Mouse (Mus musculus): ENCODE measurements at regions not wholly inside any gene's neighbourhood (a gene's known extent, or its start where the extent isn't known, plus 50 kb on each side); places are given as distances from the start of the nearest gene placed in this dataset.

DNA sequence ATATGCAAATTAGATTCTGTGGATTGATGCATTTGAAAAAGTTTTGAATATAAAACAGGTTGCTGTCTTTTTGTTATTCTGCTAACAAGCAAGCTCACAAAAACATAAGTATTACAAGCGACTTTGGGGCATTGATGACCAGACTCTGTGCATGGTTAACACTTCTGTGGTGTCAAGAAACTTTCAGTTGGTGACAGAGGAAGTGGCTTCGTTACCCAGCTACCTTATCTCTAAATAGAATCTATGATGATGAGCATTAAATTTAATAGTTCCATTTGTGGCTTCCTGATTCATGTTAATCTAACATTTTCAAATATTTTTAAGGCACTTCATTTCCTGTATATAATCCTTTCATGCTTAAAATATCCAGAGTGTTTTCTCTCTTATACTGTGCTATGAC lies 100.8 kb downstream of the Tm2d1 start:
- Histone ChIP-seq H3K4me1 (ENCODE audit: control insufficient read depth, insufficient read depth, low read length) (no peaks in the 10 kb centered on the region), H3K9ac (ENCODE audit: low read depth, low read length) (no peak overlapping the region), H3K27ac (no peak overlapping the region), H3K27me3 (ENCODE audit: control insufficient read depth, insufficient read depth, low read length) (no peaks in the 10 kb centered on the region), H3K4me3 (no peak overlapping the region), H3K79me2 (replicated peaks; ENCODE audit: control insufficient read depth, insufficient read depth, low read length) (no peaks in the 10 kb centered on the region), H3K36me3 (ENCODE audit: control insufficient read depth, insufficient read depth, low read length) (no peaks in the 10 kb centered on the region)
- DNase-seq: no peak
- intact Hi-C loops (cut with DNase I): no loop called here
- TF ChIP-seq EP300 (IDR thresholded peaks at IDR 0.05; ENCODE audit: insufficient read depth, low read depth, low read length) (no peak), CTCF (IDR thresholded peaks at IDR 0.05) (no peak), POLR2A (IDR thresholded peaks at IDR 0.05; ENCODE audit: insufficient read depth, low read depth, low read length) (no peak)
- 57% methylated on average over 2 of the region's 2 CpGs for WGBS

DNA sequence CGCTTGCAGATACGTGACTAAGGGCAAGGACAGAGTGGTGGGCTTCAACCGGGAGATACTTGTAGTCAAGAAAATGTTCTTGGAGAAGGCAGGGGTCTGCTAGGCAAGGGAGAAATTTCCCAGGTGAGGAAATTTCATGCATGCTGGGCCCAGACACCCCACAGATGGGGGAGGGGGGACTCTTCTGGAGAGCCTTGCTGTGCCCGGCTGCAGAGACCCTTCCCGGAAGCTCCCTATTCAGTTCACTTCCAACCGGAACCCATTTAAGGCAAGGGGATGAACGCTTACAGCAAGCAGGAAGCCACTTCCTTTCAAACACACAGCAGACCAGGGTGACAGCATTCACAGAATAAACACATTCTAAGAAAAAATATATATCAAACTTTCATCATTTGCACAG lies 124.8 kb downstream of the Tm2d1 start:
- peaks cover 4% of the 10 kb centered on the region for H3K36me3 ChIP-seq (ENCODE audit: control insufficient read depth, insufficient read depth, low read length)
- peaks cover 1% of the 10 kb centered on the region; the same call in 1 of the 2 replicates for H3K4me1 ChIP-seq (ENCODE audit: control insufficient read depth, insufficient read depth, low read length)
- 45% methylated on average over 7 of the region's 7 CpGs for WGBS
- intact Hi-C loops (cut with DNase I): loop anchor here (1.0 to 5.0 kb wide), 3 partner anchors 64 to 507 kb away; no protein-coding TSS in a partner anchor
- no peaks in the 10 kb centered on the region for H3K27me3 ChIP-seq (ENCODE audit: control insufficient read depth, insufficient read depth, low read length)
- TF ChIP-seq POLR2A (IDR thresholded peaks at IDR 0.05; ENCODE audit: insufficient read depth, low read depth, low read length) (no peak), EP300 (IDR thresholded peaks at IDR 0.05; ENCODE audit: insufficient read depth, low read depth, low read length) (no peak), CTCF (IDR thresholded peaks at IDR 0.05) (no peak)
- H3K79me2 ChIP-seq (replicated peaks; ENCODE audit: control insufficient read depth, insufficient read depth, low read length): no peaks in the 10 kb centered on the region
- no peak overlapping the region for H3K9ac ChIP-seq (ENCODE audit: low read depth, low read length)
- peak overlapping the region; percentile 55 for H3K27ac ChIP-seq
- no peak overlapping the region for H3K4me3 ChIP-seq
- DNase-seq: peak; percentile 7 to 32

DNA sequence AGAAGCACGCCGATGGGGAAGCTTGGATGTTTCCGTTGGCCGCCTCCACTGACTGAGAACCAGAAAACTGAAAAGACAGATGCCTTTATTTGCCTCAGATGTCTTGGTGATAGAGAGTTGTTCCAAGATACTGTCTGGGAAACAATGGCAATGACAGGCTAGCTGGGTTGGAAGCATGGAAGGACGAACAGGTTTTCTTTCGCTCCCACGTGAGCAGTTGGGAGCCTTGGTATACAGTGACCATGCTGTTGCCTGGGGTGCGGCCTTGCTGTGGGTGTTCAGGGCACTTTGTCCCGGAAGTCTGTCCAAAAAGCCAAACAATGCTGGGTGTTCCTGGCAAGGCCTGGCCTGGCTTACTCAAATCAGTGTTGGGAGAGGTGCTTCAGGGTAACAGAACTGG lies 125.4 kb downstream of the Tm2d1 start:
- WGBS: 61% methylated on average over 9 of the region's 9 CpGs
- Histone ChIP-seq H3K36me3 (ENCODE audit: control insufficient read depth, insufficient read depth, low read length) (peaks cover 4% of the 10 kb centered on the region), H3K9ac (ENCODE audit: low read depth, low read length) (no peak overlapping the region), H3K27me3 (ENCODE audit: control insufficient read depth, insufficient read depth, low read length) (no peaks in the 10 kb centered on the region), H3K27ac (peak overlapping the region; percentile 55), H3K79me2 (replicated peaks; ENCODE audit: control insufficient read depth, insufficient read depth, low read length) (no peaks in the 10 kb centered on the region), H3K4me3 (no peak overlapping the region), H3K4me1 (ENCODE audit: control insufficient read depth, insufficient read depth, low read length) (peaks cover 1% of the 10 kb centered on the region; the same call in 1 of the 2 replicates)
- TF ChIP-seq EP300 (IDR thresholded peaks at IDR 0.05; ENCODE audit: insufficient read depth, low read depth, low read length) (peak; percentile 93), CTCF (IDR thresholded peaks at IDR 0.05) (no peak)
- intact Hi-C loops (cut with DNase I): loop anchor here (1.0 to 5.0 kb wide), 3 partner anchors 65 to 506 kb away; no protein-coding TSS in a partner anchor
- DNase-seq: peak; percentile 58 to 80

DNA sequence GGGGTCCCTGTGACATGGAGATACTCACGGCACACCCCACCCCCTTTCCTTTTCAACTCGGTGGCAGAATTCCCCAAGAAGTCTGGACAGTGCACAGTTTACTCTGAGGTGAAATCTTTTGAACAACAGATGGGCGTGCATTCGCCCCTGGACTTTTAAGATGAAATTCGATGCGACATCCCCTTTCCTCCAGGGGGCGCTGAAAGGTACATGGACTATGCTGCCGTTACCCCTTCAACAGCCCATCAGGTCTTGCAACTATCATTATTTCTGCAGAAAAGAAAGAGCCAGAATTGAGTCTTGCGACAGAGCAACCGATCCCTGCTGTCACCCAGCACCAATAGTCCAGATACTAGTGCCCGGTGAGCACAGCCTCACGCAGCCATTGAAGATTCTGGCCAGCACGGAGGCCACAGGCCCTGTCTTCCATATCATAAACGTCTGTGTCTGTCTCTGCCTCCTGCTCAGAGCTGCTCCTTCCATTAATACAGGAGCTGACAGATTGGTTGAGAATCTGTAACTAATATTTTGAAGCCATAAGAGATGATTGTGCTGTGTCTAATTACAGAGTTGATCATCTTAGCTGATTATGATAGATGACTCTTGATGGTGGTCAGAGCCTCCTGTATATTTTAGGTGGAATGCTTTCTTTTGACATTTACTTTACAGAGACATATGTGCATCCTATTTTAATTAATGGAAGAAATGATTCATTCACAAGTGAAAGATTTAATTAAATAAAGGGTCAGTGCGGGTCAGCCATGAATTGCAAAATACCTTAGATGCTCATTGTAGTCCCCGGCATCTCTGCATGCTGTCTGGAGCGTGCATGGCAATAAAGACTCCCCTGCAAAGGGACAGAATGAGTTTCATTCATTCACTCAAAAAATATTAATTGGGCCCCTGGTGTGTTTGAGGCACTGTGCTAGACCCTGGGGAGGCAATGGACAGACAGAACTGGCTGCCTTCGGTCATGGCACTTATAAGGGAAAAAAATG lies 128.0 kb downstream of the Tm2d1 start:
- Histone ChIP-seq H3K9ac (ENCODE audit: low read depth, low read length) (no peak overlapping the region), H3K27me3 (ENCODE audit: control insufficient read depth, insufficient read depth, low read length) (no peaks in the 10 kb centered on the region), H3K36me3 (ENCODE audit: control insufficient read depth, insufficient read depth, low read length) (no peaks in the 10 kb centered on the region; the same call in 1 of the 2 replicates), H3K4me3 (no peak overlapping the region), H3K79me2 (replicated peaks; ENCODE audit: control insufficient read depth, insufficient read depth, low read length) (no peaks in the 10 kb centered on the region), H3K4me1 (ENCODE audit: control insufficient read depth, insufficient read depth, low read length) (peaks cover 1% of the 10 kb centered on the region; the same call in 1 of the 2 replicates), H3K27ac (no peak overlapping the region)
- TF ChIP-seq POLR2A (IDR thresholded peaks at IDR 0.05; ENCODE audit: insufficient read depth, low read depth, low read length): no peak
- TF ChIP-seq CTCF (IDR thresholded peaks at IDR 0.05): peak; percentile 51
- 75% methylated on average over 18 of the region's 18 CpGs for WGBS
- peak in 1 of 2 experiments; percentile 10 for DNase-seq
- intact Hi-C loops (cut with DNase I): loop anchor here (5.0 kb wide), 3 partner anchors 53 to 148 kb away; no protein-coding TSS in a partner anchor

- no peaks in the 10 kb centered on the region for H3K79me2 ChIP-seq (replicated peaks; ENCODE audit: control insufficient read depth, insufficient read depth, low read length)
- intact Hi-C loops (cut with DNase I): loop anchor here (5.0 kb wide), 1 partner anchor 78 kb away; no protein-coding TSS in a partner anchor
- H3K9ac ChIP-seq (ENCODE audit: low read depth, low read length): no peak overlapping the region
- H3K36me3 ChIP-seq (ENCODE audit: control insufficient read depth, insufficient read depth, low read length): no peaks in the 10 kb centered on the region
- no peaks in the 10 kb centered on the region for H3K27me3 ChIP-seq (ENCODE audit: control insufficient read depth, insufficient read depth, low read length)
- no peak for TF ChIP-seq EP300 (IDR thresholded peaks at IDR 0.05; ENCODE audit: insufficient read depth, low read depth, low read length)
- H3K4me1 ChIP-seq (ENCODE audit: control insufficient read depth, insufficient read depth, low read length): no peaks in the 10 kb centered on the region; the same call in 1 of the 2 replicates
- peak overlapping the region; percentile 29; the same call in 1 of the 2 replicates for H3K4me3 ChIP-seq
- DNase-seq: peak; percentile 32 to 43
- 13% methylated on average over 16 of the region's 16 CpGs for WGBS
- peak overlapping the region; percentile 28 for H3K27ac ChIP-seq
Observed at GRCm38 (mm10) chr4:98243941-98244929, 138.9 kb downstream of the Tm2d1 start.
